Mouse (Mus musculus): ENCODE data around the gene Ireb2. TPM values are rescaled to one million over a fixed set of nuclear protein-coding genes. Genes with fewer than 3 reads are reported as not detected.

Gene Ireb2
- polyA plus RNA-seq (2014; fragmentation: Illumina TruSeq; extraction: RNeasy Lipid Tissue Mini Kit (QIAGEN cat#74804); ENCODE audit: low read depth, low replicate concordance) = 130 TPM

GRCm38 (mm10) chr9:54863363-54864281 is at the start of gene Ireb2:
Gene Ireb2, plus strand, starts transcription at chr9:54863789.

GRCm38 (mm10) chr9:54917010-54917677 is 53.6 kb downstream of the Ireb2 start, which contains the start of gene Hykk:
Gene Hykk, plus strand, starts transcription at chr9:54917283.

DNA sequence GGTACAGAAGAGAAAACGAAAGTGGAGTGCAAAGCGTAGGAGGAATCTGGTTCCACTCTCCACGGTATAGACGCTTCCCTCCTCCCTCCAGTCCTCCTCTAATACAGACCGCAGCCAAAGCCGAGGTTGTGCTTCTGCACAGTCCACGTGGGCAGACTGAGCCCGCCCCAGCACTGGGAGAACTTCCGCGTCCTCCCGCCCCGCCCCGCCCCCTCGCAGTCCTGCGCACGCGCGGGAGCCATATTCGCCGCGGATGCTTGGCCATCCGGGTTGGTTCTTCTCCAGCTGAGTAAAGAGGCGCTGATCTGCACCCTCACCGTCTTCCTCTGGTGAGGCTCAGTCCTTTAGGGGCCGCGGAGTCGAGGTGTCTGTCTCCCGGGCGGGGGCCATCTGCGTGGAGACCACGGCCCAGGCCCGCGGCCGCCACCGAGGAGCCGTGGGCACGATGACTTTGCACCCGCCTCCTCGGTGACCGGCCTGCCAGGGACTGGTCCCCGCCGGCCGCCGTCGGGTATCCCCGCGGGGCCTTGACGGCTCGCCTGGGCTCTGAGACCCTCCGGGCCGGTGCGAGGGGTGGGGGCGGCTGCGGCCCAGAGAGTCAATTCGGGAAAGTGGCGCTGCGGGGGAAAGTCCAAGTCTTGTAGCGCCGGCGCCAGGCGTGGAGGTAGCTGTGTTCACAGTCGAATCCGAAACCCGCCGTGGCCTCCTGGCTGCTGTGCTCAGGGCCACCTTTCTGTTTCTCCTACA is 87.2 kb downstream of the Ireb2 start, which contains the start of the genes Psma4 and AY074887:
Psma4 (plus strand) TSS at position 216 of the 747 bp plus-strand sequence.
AY074887 (minus strand) TSS at position 424 of the 747 bp plus-strand sequence.

Other genes starting within 250 kb of the Ireb2 start
- 15.5 TPM for gene Acsbg1, start 201.9 kb upstream of the Ireb2 start, polyA plus RNA-seq (2014; fragmentation: Illumina TruSeq; extraction: RNeasy Lipid Tissue Mini Kit (QIAGEN cat#74804); ENCODE audit: low read depth, low replicate concordance)
- 340 TPM for gene Dnaja4, start 164.9 kb upstream of the Ireb2 start, polyA plus RNA-seq (2014; fragmentation: Illumina TruSeq; extraction: RNeasy Lipid Tissue Mini Kit (QIAGEN cat#74804); ENCODE audit: low read depth, low replicate concordance)
- gene Wdr61, start 129.3 kb upstream of the Ireb2 start, polyA plus RNA-seq (2014; fragmentation: Illumina TruSeq; extraction: RNeasy Lipid Tissue Mini Kit (QIAGEN cat#74804); ENCODE audit: low read depth, low replicate concordance) = 49.8 TPM
- gene Crabp1, start 99.0 kb upstream of the Ireb2 start, polyA plus RNA-seq (2014; fragmentation: Illumina TruSeq; extraction: RNeasy Lipid Tissue Mini Kit (QIAGEN cat#74804); ENCODE audit: low read depth, low replicate concordance) = 0.77 TPM
- gene Hykk, start 53.5 kb downstream of the Ireb2 start, polyA plus RNA-seq (2014; fragmentation: Illumina TruSeq; extraction: RNeasy Lipid Tissue Mini Kit (QIAGEN cat#74804); ENCODE audit: low read depth, low replicate concordance) = 1.6 TPM
- 228 TPM for gene Psma4, start 87.0 kb downstream of the Ireb2 start, polyA plus RNA-seq (2014; fragmentation: Illumina TruSeq; extraction: RNeasy Lipid Tissue Mini Kit (QIAGEN cat#74804); ENCODE audit: low read depth, low replicate concordance)
- not detected for gene AY074887, start 87.2 kb downstream of the Ireb2 start, polyA plus RNA-seq (2014; fragmentation: Illumina TruSeq; extraction: RNeasy Lipid Tissue Mini Kit (QIAGEN cat#74804); ENCODE audit: low read depth, low replicate concordance)
- 35.9 TPM for gene Chrna5, start 117.1 kb downstream of the Ireb2 start, polyA plus RNA-seq (2014; fragmentation: Illumina TruSeq; extraction: RNeasy Lipid Tissue Mini Kit (QIAGEN cat#74804); ENCODE audit: low read depth, low replicate concordance)
- gene Chrna3, start 162.8 kb downstream of the Ireb2 start, polyA plus RNA-seq (2014; fragmentation: Illumina TruSeq; extraction: RNeasy Lipid Tissue Mini Kit (QIAGEN cat#74804); ENCODE audit: low read depth, low replicate concordance) = not detected
- 0.06 TPM for gene Chrnb4, start 185.0 kb downstream of the Ireb2 start, polyA plus RNA-seq (2014; fragmentation: Illumina TruSeq; extraction: RNeasy Lipid Tissue Mini Kit (QIAGEN cat#74804); ENCODE audit: low read depth, low replicate concordance)

Measured in testis, adult 10 weeks (tissue).